Mouse (Mus musculus) megakaryocyte, embryonic 14.5 days (primary cell): ENCODE data around the gene Ngb.

Experiments
- FLI1 ChIP-seq: IDR thresholded peaks from 2 replicates; pipeline ENCODE4 v1.6.1; 2012; ENCODE audit warnings: low read length, inconsistent platforms, mixed read lengths
- GATA1 ChIP-seq: IDR thresholded peaks from 3 replicates; pipeline ENCODE4 v1.6.1; 2012; ENCODE audit warnings: mixed read lengths, low read length, inconsistent platforms, borderline replicate concordance

- TF ChIP-seq GATA1, result no peak
- TF ChIP-seq FLI1, result no peak
Measured at GRCm38 (mm10) chr12:87070520-87070919, 31.8 kb downstream of the Ngb start.
